Mouse (Mus musculus): ENCODE results near the gene 2300002M23Rik. TPM values are rescaled to one million over a fixed set of nuclear protein-coding genes. Genes with fewer than 3 reads are reported as not detected.

The 2300002M23Rik gene
- total and polyA plus RNA-seq, 3 experiments, result 0.27 TPM; not detected in 2

DNA sequence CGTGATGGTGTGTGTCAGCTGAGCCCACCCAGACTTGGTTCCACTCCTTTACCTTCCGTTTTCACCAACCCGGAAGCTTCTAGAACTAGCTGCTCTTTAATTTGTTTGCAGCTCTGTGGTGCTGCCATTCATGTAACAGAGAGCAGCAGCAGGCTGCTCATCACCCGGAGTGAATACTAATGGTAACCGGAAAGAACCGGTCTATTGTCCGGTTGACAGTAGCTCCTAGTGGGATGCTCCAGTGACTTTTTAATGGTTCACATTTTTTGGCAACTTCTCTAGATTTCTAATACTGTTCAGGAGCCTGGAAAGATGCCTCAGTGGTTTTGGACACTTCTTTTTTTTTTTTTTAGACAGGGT lies 23.9 kb downstream of the 2300002M23Rik start:
- Histone ChIP-seq H3K4me3 (ENCODE audit: low read depth, low read length) (no peak overlapping the region), H3K9me3 (replicated peaks) (0 out of 2 replicates have a peak, but pooled peaks cover 3% of the 10 kb centered on the region), H3K27me3 (ENCODE audit: insufficient read depth, low read length) (no peaks in the 10 kb centered on the region), H3K36me3 (replicated peaks) (no peaks in the 10 kb centered on the region), H3K4me1 (ENCODE audit: insufficient read depth, low read depth, low read length) (0 out of 2 replicates have a peak, but pooled peaks cover 4% of the 10 kb centered on the region)
- TF ChIP-seq POLR2AphosphoS5 (IDR thresholded peaks at IDR 0.05; ENCODE audit: insufficient replicate concordance, low read depth, low read length) (no peak), GATA2 (IDR thresholded peaks at IDR 0.05; ENCODE audit: borderline replicate concordance, low read depth, low read length) (no peak), GATA1 (IDR thresholded peaks at IDR 0.05; ENCODE audit: borderline replicate concordance, low read length) (no peak), TAL1 (conservative IDR thresholded peaks at IDR 0.05; ENCODE audit: low read depth, low read length) (no peak), CTCF (IDR thresholded peaks at IDR 0.05; ENCODE audit: low read depth, low read length) (no peak)
- ATAC-seq (ENCODE audit: extremely low read depth, insufficient number of reproducible peaks, low FRiP score, poor library complexity, severe bottlenecking), result no peak
- no peak for DNase-seq (ENCODE audit: low spot score)

DNA sequence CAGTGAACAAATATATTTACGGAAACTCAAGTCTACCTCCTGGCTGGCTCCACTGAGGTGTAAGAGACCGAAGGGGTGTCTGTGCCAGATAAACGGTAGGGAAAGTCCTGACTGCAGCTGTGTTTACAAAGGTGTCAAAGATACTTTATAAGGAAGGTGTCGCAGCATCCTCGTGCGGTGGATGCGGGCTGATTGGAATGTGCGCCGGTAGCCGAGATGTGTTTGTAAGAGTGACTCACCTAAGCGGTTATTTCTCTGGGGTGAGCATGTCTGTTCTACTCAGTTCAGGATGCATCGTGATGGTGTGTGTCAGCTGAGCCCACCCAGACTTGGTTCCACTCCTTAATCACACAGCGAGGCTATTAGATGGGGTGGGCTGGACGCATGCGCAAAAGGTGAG lies 24.5 kb downstream of the 2300002M23Rik start:
- Histone ChIP-seq H3K4me3 (ENCODE audit: low read depth, low read length) (no peak overlapping the region), H3K9me3 (replicated peaks) (0 out of 2 replicates have a peak, but pooled peaks cover 3% of the 10 kb centered on the region), H3K4me1 (ENCODE audit: insufficient read depth, low read depth, low read length) (0 out of 2 replicates have a peak, but pooled peaks cover 4% of the 10 kb centered on the region), H3K36me3 (replicated peaks) (no peaks in the 10 kb centered on the region), H3K27me3 (ENCODE audit: insufficient read depth, low read length) (no peaks in the 10 kb centered on the region)
- no peak for TF ChIP-seq GATA1 (IDR thresholded peaks at IDR 0.05; ENCODE audit: borderline replicate concordance, low read length)
- ATAC-seq (ENCODE audit: extremely low read depth, insufficient number of reproducible peaks, low FRiP score, poor library complexity, severe bottlenecking), result no peak
- no peak for DNase-seq (ENCODE audit: low spot score)

GRCm38 (mm10) chr17:35592131-35592530 lies 24.9 kb downstream of the 2300002M23Rik start:
- no peaks in the 10 kb centered on the region for H3K27me3 ChIP-seq (ENCODE audit: insufficient read depth, low read length)
- H3K36me3 ChIP-seq (replicated peaks), result no peaks in the 10 kb centered on the region
- H3K4me1 ChIP-seq (ENCODE audit: insufficient read depth, low read depth, low read length), result 0 out of 2 replicates have a peak, but pooled peaks cover 4% of the 10 kb centered on the region
- DNase-seq (ENCODE audit: low spot score) (no peak), ATAC-seq (ENCODE audit: extremely low read depth, insufficient number of reproducible peaks, low FRiP score, poor library complexity, severe bottlenecking) (no peak)
- 0 out of 2 replicates have a peak, but pooled peaks cover 3% of the 10 kb centered on the region for H3K9me3 ChIP-seq (replicated peaks)
- TF ChIP-seq TAL1 (conservative IDR thresholded peaks at IDR 0.05; ENCODE audit: low read depth, low read length) (no peak), POLR2AphosphoS5 (IDR thresholded peaks at IDR 0.05; ENCODE audit: insufficient replicate concordance, low read depth, low read length) (no peak), GATA1 (IDR thresholded peaks at IDR 0.05; ENCODE audit: borderline replicate concordance, low read length) (no peak), CTCF (IDR thresholded peaks at IDR 0.05; ENCODE audit: low read depth, low read length) (no peak), GATA2 (IDR thresholded peaks at IDR 0.05; ENCODE audit: borderline replicate concordance, low read depth, low read length) (no peak)
- H3K4me3 ChIP-seq (ENCODE audit: low read depth, low read length), result no peak overlapping the region

DNA sequence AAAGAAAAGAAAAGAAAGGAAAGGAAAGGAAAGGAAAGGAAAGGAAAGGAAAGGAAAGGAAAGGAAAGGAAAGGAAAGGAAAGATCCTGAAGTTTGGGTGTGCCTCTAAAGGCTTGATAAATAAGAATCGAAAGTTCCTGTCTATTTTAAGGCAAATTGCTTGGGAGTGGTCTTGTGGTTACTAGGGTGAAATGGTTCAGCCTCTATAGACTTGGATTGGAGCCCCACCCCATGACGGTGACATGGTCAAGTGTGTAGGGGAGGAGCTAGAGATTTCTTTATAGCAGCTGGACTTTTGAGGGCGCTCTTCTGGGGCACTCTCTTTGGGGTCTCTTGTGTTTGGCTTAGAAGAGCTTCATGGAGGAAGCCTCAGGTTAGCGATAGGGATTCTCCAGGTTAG lies 26.5 kb downstream of the 2300002M23Rik start:
- DNase-seq (ENCODE audit: low spot score) (no peak), ATAC-seq (ENCODE audit: extremely low read depth, insufficient number of reproducible peaks, low FRiP score, poor library complexity, severe bottlenecking) (no peak)
- H3K36me3 ChIP-seq (replicated peaks), result no peaks in the 10 kb centered on the region
- H3K4me3 ChIP-seq (ENCODE audit: low read depth, low read length), result no peak overlapping the region
- 0 out of 2 replicates have a peak, but pooled peaks cover 4% of the 10 kb centered on the region for H3K4me1 ChIP-seq (ENCODE audit: insufficient read depth, low read depth, low read length)
- no peaks in the 10 kb centered on the region for H3K27me3 ChIP-seq (ENCODE audit: insufficient read depth, low read length)
- TF ChIP-seq CTCF (IDR thresholded peaks at IDR 0.05; ENCODE audit: low read depth, low read length) (no peak), TAL1 (conservative IDR thresholded peaks at IDR 0.05; ENCODE audit: low read depth, low read length) (no peak), GATA2 (IDR thresholded peaks at IDR 0.05; ENCODE audit: borderline replicate concordance, low read depth, low read length) (no peak), GATA1 (IDR thresholded peaks at IDR 0.05; ENCODE audit: borderline replicate concordance, low read length) (no peak), POLR2AphosphoS5 (IDR thresholded peaks at IDR 0.05; ENCODE audit: insufficient replicate concordance, low read depth, low read length) (no peak)
- no peaks in the 10 kb centered on the region for H3K9me3 ChIP-seq (replicated peaks)

DNA sequence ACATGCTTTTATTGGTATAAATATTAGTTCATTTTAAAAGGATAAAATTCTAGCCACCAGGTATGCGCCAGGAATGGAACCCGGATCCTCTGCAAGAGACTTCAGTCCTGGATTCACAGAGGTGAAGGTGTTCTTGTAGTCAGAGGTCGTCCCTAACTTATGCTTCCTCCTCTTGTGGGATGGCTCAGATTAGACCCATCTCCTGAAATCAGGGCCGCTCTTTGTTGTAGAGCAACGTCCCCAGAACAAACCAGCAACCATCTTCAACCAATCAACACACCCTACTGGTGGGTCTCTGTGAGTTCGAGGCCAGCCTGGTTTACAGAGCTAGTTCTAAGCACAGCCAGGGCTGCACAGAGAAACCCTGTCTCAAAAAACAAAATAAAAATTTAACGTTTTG lies 27.2 kb downstream of the 2300002M23Rik start:
- H3K9me3 ChIP-seq (replicated peaks), result no peaks in the 10 kb centered on the region
- ATAC-seq (ENCODE audit: extremely low read depth, insufficient number of reproducible peaks, low FRiP score, poor library complexity, severe bottlenecking), result no peak

GRCm38 (mm10) chr17:35597399-35597798 lies 30.1 kb downstream of the 2300002M23Rik start:
- ATAC-seq (ENCODE audit: extremely low read depth, insufficient number of reproducible peaks, low FRiP score, poor library complexity, severe bottlenecking), result no peak
- TF ChIP-seq GATA1 (IDR thresholded peaks at IDR 0.05; ENCODE audit: borderline replicate concordance, low read length) (no peak), POLR2AphosphoS5 (IDR thresholded peaks at IDR 0.05; ENCODE audit: insufficient replicate concordance, low read depth, low read length) (no peak), CTCF (IDR thresholded peaks at IDR 0.05; ENCODE audit: low read depth, low read length) (no peak), TAL1 (conservative IDR thresholded peaks at IDR 0.05; ENCODE audit: low read depth, low read length) (no peak), GATA2 (IDR thresholded peaks at IDR 0.05; ENCODE audit: borderline replicate concordance, low read depth, low read length) (no peak)
- H3K36me3 ChIP-seq (replicated peaks), result no peaks in the 10 kb centered on the region
- H3K4me1 ChIP-seq (ENCODE audit: insufficient read depth, low read depth, low read length), result no peaks in the 10 kb centered on the region
- no peak for DNase-seq (ENCODE audit: low spot score)
- no peak overlapping the region for H3K4me3 ChIP-seq (ENCODE audit: low read depth, low read length)
- H3K9me3 ChIP-seq (replicated peaks), result no peaks in the 10 kb centered on the region
- H3K27me3 ChIP-seq (ENCODE audit: insufficient read depth, low read length), result peaks cover 3% of the 10 kb centered on the region; the same call in 1 of the 2 replicates

More for the DNA sequence above, 27.2 kb downstream of the 2300002M23Rik start:
- TF ChIP-seq CTCF (IDR thresholded peaks at IDR 0.05; ENCODE audit: low read depth, low read length), result no peak
- no peak for TF ChIP-seq GATA1 (IDR thresholded peaks at IDR 0.05; ENCODE audit: borderline replicate concordance, low read length)
- TF ChIP-seq TAL1 (conservative IDR thresholded peaks at IDR 0.05; ENCODE audit: low read depth, low read length), result no peak
- TF ChIP-seq POLR2AphosphoS5 (IDR thresholded peaks at IDR 0.05; ENCODE audit: insufficient replicate concordance, low read depth, low read length), result no peak
- TF ChIP-seq GATA2 (IDR thresholded peaks at IDR 0.05; ENCODE audit: borderline replicate concordance, low read depth, low read length), result no peak
- Histone ChIP-seq H3K36me3 (replicated peaks) (no peaks in the 10 kb centered on the region), H3K4me3 (ENCODE audit: low read depth, low read length) (no peak overlapping the region), H3K4me1 (ENCODE audit: insufficient read depth, low read depth, low read length) (0 out of 2 replicates have a peak, but pooled peaks cover 4% of the 10 kb centered on the region), H3K27me3 (ENCODE audit: insufficient read depth, low read length) (no peaks in the 10 kb centered on the region)
- DNase-seq (ENCODE audit: low spot score), result no peak
